Mouse (Mus musculus): ENCODE data around the gene Sept10. TPM values are rescaled to one million over a fixed set of nuclear protein-coding genes. Genes with fewer than 3 reads are reported as not detected.
A peak's percentile ranks its signal among the peaks of the same experiment; 100 is the strongest.
"Not testable (repeated sequence)": the region's sequence is repeated elsewhere in the genome, so short reads cannot be mapped to it uniquely, and the experiment has no call there.

Gene Sept10
- total RNA-seq, 1 experiment from 2014 or later: 4.8 TPM

GRCm38 (mm10) chr10:59110386-59110785 lies 111.3 kb downstream of the Sept10 start:
- ATAC-seq (replicated peaks in 1 of 2; ENCODE audit: insufficient read depth in 1 of 2, low FRiP score in 2 of 2, low TSS enrichment in 1 of 2, low read depth in 1 of 2, poor library complexity in 2 of 2, severe bottlenecking in 2 of 2): no peak

DNA sequence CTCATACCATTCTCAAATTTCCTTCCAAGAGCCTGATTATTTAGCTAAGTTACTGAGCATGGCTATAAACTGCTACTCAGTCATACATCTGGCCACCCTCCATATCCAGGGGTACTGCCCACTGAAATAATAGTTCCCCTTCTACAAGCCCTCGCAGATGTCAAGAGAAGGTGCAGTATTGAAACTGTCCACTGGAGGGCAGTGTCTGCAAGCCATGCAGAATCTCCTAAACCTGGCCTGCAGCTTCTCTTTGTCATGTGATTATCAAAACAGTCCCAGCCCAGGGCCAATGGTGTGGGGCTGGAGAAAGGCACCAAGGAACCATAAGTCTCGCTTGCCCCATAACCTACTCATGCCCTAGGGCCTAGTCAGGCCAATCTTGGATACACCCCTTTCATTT lies 112.6 kb downstream of the Sept10 start:
- ATAC-seq (replicated peaks in 1 of 2; ENCODE audit: insufficient read depth in 1 of 2, low FRiP score in 2 of 2, low TSS enrichment in 1 of 2, low read depth in 1 of 2, poor library complexity in 2 of 2, severe bottlenecking in 2 of 2): peak; percentile 55 to 76

DNA sequence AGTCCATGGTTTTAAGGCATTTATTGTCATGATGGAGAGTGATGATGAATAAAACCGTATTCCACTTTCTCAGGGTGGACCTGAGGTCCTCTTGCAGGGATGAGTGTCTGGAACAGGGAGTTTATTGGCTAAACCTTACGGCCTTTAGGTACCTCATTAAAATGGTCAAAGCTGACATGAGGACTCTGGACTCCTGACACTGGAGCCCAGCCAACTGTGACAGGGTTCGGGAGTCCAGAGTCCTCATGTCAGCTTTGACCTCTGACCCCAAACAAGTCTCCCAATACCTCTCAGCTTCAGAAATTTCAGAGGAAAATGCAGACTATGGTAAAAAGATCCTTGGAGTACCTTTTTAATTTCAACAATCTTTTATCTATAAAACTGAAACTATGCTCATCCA lies 115.0 kb downstream of the Sept10 start:
- no peak for ATAC-seq (replicated peaks in 1 of 2; ENCODE audit: insufficient read depth in 1 of 2, low FRiP score in 2 of 2, low TSS enrichment in 1 of 2, low read depth in 1 of 2, poor library complexity in 2 of 2, severe bottlenecking in 2 of 2)

DNA sequence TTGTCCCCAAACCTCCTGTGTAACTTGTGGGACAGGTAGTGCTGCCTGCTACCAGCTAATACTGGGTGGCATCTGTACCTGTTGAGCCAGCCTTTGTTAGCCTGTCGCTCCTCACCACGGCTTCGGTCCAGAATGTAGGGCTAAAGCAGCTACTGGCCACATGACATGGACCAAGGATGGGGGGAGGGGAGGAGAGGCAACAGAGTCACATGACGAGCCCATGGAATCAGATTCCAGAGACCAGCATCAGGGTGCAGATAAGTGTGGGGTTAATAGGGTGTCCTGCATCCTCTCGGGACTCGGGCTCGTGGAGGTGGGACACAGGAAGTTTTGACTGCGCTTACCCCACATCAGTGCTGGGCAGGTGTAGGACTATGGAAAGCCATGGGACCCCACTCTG lies 115.8 kb downstream of the Sept10 start:
- ATAC-seq (replicated peaks in 1 of 2; ENCODE audit: insufficient read depth in 1 of 2, low FRiP score in 2 of 2, low TSS enrichment in 1 of 2, low read depth in 1 of 2, poor library complexity in 2 of 2, severe bottlenecking in 2 of 2): no peak

- no peak for ATAC-seq (replicated peaks in 1 of 2; ENCODE audit: insufficient read depth in 1 of 2, low FRiP score in 2 of 2, low TSS enrichment in 1 of 2, low read depth in 1 of 2, poor library complexity in 2 of 2, severe bottlenecking in 2 of 2)
These were observed 117.0 kb downstream of the Sept10 start for GRCm38 (mm10) chr10:59104683-59105082.

DNA sequence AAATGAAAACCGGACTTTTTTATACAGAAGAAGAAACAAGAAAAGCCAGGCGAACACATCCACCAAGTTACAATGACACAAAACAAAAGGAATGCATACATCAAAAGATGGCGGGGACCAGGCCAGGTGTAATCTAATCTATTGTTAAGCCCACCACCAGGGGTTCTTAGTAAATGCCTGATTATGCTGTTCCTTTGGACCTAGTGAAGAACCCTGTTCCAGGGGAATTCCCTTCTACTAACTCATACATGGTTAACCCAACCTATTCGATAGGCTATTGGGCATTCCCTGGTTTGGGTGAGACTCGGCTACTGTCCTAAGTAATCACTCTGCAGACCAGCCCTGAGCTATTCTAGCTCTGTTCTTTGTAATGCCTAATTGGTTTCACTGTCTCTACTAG lies 118.6 kb downstream of the Sept10 start:
- ATAC-seq (replicated peaks in 1 of 2; ENCODE audit: insufficient read depth in 1 of 2, low FRiP score in 2 of 2, low TSS enrichment in 1 of 2, low read depth in 1 of 2, poor library complexity in 2 of 2, severe bottlenecking in 2 of 2): not testable (repeated sequence)

- ATAC-seq (replicated peaks in 1 of 2; ENCODE audit: insufficient read depth in 1 of 2, low FRiP score in 2 of 2, low TSS enrichment in 1 of 2, low read depth in 1 of 2, poor library complexity in 2 of 2, severe bottlenecking in 2 of 2): no peak
These were observed 129.7 kb downstream of the Sept10 start for GRCm38 (mm10) chr10:59091988-59092387.

Other genes starting within 250 kb of the Sept10 start
- 2.0 and 3.6 TPM in 2 replicates for gene Sowahc, start 106 bp upstream of the Sept10 start, total RNA-seq (2017)
- 40.1 and 43.2 TPM in 2 replicates for gene P4ha1, start 101.4 kb upstream of the Sept10 start, total RNA-seq (2017)
- 34.6 and 55.0 TPM in 2 replicates for gene Gm10273, start 173.8 kb upstream of the Sept10 start, total RNA-seq (2017)
- gene Pla2g12b, start 181.8 kb upstream of the Sept10 start, total RNA-seq (2017): not detected in 2 replicates
- 0.45 TPM in 1 of 2 replicates, not detected in the other for gene Oit3, start 219.9 kb upstream of the Sept10 start, total RNA-seq (2017)

All from hematopoietic stem cell, adult 5-6 weeks (primary cell).